Mouse (Mus musculus) adrenal gland, postnatal 0 days (tissue): Measurements from ENCODE around the gene Ckmt1. TPM values are rescaled to one million over a fixed set of nuclear protein-coding genes. Genes with fewer than 3 reads are reported as not detected.

Experiments used
- polyA plus RNA-seq: library from polyadenylated mRNA; unstranded; fragments of >200 nt; fragmentation: Nextera tagmentation; extraction: Ambion mirVana; gene quantifications from 2 replicates; pipeline ENCODE4 v1.2.1, GENCODE M21; 2015

Gene Ckmt1
- polyA plus RNA-seq = 6.4 and 19.6 TPM in 2 replicates

DNA sequence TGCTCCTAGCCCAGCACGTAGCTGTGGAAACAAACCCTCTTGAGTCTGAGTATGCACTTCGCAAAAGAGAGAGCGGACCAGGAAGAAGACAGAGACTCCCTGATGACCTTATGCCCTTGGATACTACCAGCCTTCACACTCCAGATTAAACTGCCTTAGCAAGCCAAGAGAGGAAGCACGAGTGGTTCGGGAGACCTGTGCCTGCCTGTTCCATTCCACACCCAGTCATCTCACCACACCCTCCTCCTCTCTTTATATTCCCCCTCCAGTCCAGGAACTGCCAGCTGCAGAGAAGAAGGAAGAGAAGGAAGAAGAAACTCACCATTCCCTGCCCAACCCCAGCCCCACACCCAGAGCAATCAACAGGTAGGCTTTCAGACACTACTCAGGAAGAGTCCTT lies at the start of gene Ckmt1:
Gene Ckmt1 (plus strand): TSS at position 221 of the 400 bp plus-strand sequence.

DNA sequence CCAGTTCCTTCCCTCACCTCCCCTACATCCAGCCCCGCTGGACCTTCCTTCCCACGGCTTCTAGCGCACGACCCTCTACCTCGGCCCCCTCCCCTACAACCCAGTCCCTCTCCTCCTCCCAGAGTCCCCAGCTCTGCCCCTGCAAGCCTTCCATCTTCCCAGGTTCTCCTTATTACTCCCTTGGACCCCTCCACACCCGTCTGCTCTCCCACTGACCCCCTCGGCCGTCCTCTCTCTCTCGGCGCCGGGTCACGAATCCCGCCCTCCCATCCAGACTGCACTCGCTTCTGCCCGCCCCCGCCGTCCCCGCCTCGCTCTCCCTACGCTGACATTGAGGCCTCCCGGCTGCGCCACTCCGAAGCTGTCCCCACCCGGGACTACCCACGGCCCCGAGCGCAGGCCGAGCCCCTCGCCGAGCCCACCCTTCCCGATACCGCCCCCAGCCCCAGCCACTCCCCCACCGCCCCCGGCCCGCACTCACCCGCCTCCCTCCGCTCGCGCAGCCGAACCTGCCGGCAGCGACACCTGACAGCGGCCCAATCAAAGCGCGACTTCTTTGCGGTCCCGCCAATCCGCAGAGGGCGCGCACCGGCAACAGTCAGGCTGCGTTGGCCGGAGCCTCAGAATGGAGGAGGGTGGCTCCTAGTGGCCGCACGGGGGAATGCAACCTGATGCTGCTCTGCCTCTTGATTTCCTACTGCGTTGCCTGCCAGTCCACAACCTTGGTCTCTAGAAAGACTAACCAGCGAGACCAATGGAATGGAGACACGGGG lies 2.5 kb upstream of the Ckmt1 start, which contains the start of gene Ppip5k1:
Gene Ppip5k1 (minus strand): TSS at position 577 of the 773 bp plus-strand sequence.

GRCm38 (mm10) chr2:121386961-121387575 lies 29.6 kb downstream of the Ckmt1 start, which contains the start of gene Strc:
Gene Strc (minus strand): TSS chr2:121387168.

Other genes starting within 250 kb of the Ckmt1 start
- gene Tgm7, start 247.9 kb upstream of the Ckmt1 start, polyA plus RNA-seq = not detected in 2 replicates
- 10.5 and 15.7 TPM in 2 replicates for gene Adal, start 217.3 kb upstream of the Ckmt1 start, polyA plus RNA-seq
- gene Lcmt2, start 217.1 kb upstream of the Ckmt1 start, polyA plus RNA-seq = 10.3 and 14.8 TPM in 2 replicates
- gene Tubgcp4, start 187.1 kb upstream of the Ckmt1 start, polyA plus RNA-seq = 16.6 and 29.5 TPM in 2 replicates
- 6.4 and 9.1 TPM in 2 replicates for gene Zscan29, start 186.6 kb upstream of the Ckmt1 start, polyA plus RNA-seq
- gene Trp53bp1, start 86.3 kb upstream of the Ckmt1 start, polyA plus RNA-seq = 20.4 and 25.4 TPM in 2 replicates
- 2.8 and 6.2 TPM in 2 replicates for gene Map1a, start 68.1 kb upstream of the Ckmt1 start, polyA plus RNA-seq
- gene Ppip5k1, start 2.3 kb upstream of the Ckmt1 start, polyA plus RNA-seq = 9.3 and 11.4 TPM in 2 replicates
- gene Strc, start 29.5 kb downstream of the Ckmt1 start, polyA plus RNA-seq = not detected in 2 replicates
- gene Pdia3, start 56.1 kb downstream of the Ckmt1 start, polyA plus RNA-seq = 392 and 541 TPM in 2 replicates
- gene Catsper2, start 56.1 kb downstream of the Ckmt1 start, polyA plus RNA-seq = 1.6 and 3.3 TPM in 2 replicates
- 0.43 and 1.2 TPM in 2 replicates for gene Ell3, start 86.6 kb downstream of the Ckmt1 start, polyA plus RNA-seq
- gene Serf2, start 91.5 kb downstream of the Ckmt1 start, polyA plus RNA-seq = 441 and 474 TPM in 2 replicates
- 102 and 125 TPM in 2 replicates for gene Hypk, start 95.6 kb downstream of the Ckmt1 start, polyA plus RNA-seq
- 0.17 and 0.38 TPM in 2 replicates for gene Serinc4, start 99.1 kb downstream of the Ckmt1 start, polyA plus RNA-seq
- 45.3 and 47.8 TPM in 2 replicates for gene Mfap1b, start 116.4 kb downstream of the Ckmt1 start, polyA plus RNA-seq
- 13.8 and 16.9 TPM in 2 replicates for gene Mfap1a, start 149.0 kb downstream of the Ckmt1 start, polyA plus RNA-seq
- 2.9 and 5.0 TPM in 2 replicates for gene Wdr76, start 149.0 kb downstream of the Ckmt1 start, polyA plus RNA-seq